Mouse (Mus musculus): ENCODE measurements at regions not wholly inside any gene's neighbourhood (a gene's known extent, or its start where the extent isn't known, plus 50 kb on each side); places are given as distances from the start of the nearest gene placed in this dataset.

- TF ChIP-seq POLR2A (IDR thresholded peaks at IDR 0.05; ENCODE audit: borderline replicate concordance, insufficient read depth, low read length) (no peak), CTCF (IDR thresholded peaks at IDR 0.05; ENCODE audit: borderline replicate concordance, insufficient read depth, low read depth, low read length) (no peak)
- no peak overlapping the region for H3K4me3 ChIP-seq (replicated peaks; ENCODE audit: insufficient read depth, low read depth, low read length)
- no peaks in the 10 kb centered on the region; the same call in 1 of the 2 replicates for H3K27me3 ChIP-seq (ENCODE audit: control insufficient read depth, insufficient read depth, low read length)
- no peaks in the 10 kb centered on the region for H3K4me1 ChIP-seq (ENCODE audit: control insufficient read depth, insufficient read depth, low read length)
- H3K27ac ChIP-seq (ENCODE audit: insufficient read depth, low read length) = no peak overlapping the region
- 97% methylated on average over 2 of the region's 2 CpGs for WGBS
- DNase-seq = no peak
Observed at GRCm38 (mm10) chr1:73257263-73257662, 241.6 kb upstream of the Tnp1 start.

- TF ChIP-seq CTCF (IDR thresholded peaks at IDR 0.05; ENCODE audit: borderline replicate concordance, insufficient read depth, low read depth, low read length) (no peak), POLR2A (IDR thresholded peaks at IDR 0.05; ENCODE audit: borderline replicate concordance, insufficient read depth, low read length) (no peak)
- Histone ChIP-seq H3K4me3 (replicated peaks; ENCODE audit: insufficient read depth, low read depth, low read length) (no peak overlapping the region), H3K4me1 (ENCODE audit: control insufficient read depth, insufficient read depth, low read length) (no peaks in the 10 kb centered on the region), H3K27me3 (ENCODE audit: control insufficient read depth, insufficient read depth, low read length) (no peaks in the 10 kb centered on the region), H3K27ac (ENCODE audit: insufficient read depth, low read length) (no peak overlapping the region)
- DNase-seq = no peak
- WGBS = 73% methylated on average over 12 of the region's 12 CpGs
Observed at GRCm38 (mm10) chr1:73251911-73252356, 236.2 kb upstream of the Tnp1 start.

DNA sequence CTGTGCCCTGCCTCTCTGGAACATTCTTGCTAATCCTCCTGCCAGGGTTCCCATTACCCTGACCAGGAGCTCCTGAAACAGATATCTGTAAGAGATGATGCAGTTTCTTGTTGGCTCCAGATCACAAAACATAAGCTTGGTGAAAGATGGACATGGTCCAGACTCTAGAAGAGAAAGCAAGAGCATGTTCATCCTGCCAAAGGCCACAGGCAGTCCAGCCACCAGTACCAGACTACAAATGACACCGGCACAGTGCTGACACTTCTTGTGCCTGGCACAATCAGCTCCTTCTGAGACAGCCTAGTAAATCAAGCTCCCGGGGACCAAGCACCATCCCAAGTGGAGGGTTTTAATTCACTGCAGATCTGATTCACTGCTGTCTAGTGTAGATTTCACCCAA is 228.3 kb upstream of the Tnp1 start:
- Histone ChIP-seq H3K27ac (ENCODE audit: insufficient read depth, low read length) (no peak overlapping the region), H3K27me3 (ENCODE audit: control insufficient read depth, insufficient read depth, low read length) (no peaks in the 10 kb centered on the region), H3K4me1 (ENCODE audit: control insufficient read depth, insufficient read depth, low read length) (peaks cover 6% of the 10 kb centered on the region), H3K4me3 (replicated peaks; ENCODE audit: insufficient read depth, low read depth, low read length) (no peak overlapping the region)
- 15% methylated on average over 2 of the region's 2 CpGs for WGBS
- no peak for TF ChIP-seq CTCF (IDR thresholded peaks at IDR 0.05; ENCODE audit: borderline replicate concordance, insufficient read depth, low read depth, low read length)
- TF ChIP-seq POLR2A (IDR thresholded peaks at IDR 0.05; ENCODE audit: borderline replicate concordance, insufficient read depth, low read length) = no peak
- peak in 1 of 2 experiments; percentile 16 for DNase-seq

DNA sequence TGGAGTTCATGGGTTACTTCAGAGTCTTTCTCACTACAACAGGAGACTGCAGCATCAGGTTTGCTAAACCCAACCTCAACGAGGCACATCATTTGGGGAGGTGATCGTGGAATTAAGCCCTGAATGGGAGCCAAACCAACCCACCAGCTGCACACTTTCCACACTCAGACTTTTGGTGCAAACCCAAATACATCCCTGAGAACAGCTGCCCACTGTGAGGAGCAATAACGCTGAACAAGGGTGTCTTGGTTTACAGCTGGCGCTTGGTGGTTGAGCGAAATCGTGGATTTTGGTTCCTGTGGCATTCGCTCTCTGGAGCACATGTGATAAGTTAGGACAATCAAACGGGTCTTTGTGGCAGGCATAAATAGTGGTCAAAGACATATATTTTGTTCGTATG is 226.6 kb upstream of the Tnp1 start:
- Histone ChIP-seq H3K4me3 (replicated peaks; ENCODE audit: insufficient read depth, low read depth, low read length) (no peak overlapping the region), H3K27ac (ENCODE audit: insufficient read depth, low read length) (no peak overlapping the region), H3K4me1 (ENCODE audit: control insufficient read depth, insufficient read depth, low read length) (peaks cover 8% of the 10 kb centered on the region), H3K27me3 (ENCODE audit: control insufficient read depth, insufficient read depth, low read length) (no peaks in the 10 kb centered on the region)
- 73% methylated on average over 9 of the region's 9 CpGs for WGBS
- TF ChIP-seq CTCF (IDR thresholded peaks at IDR 0.05; ENCODE audit: borderline replicate concordance, insufficient read depth, low read depth, low read length) = no peak
- no peak for TF ChIP-seq POLR2A (IDR thresholded peaks at IDR 0.05; ENCODE audit: borderline replicate concordance, insufficient read depth, low read length)
- DNase-seq = no peak

GRCm38 (mm10) chr1:73236867-73237266 is 221.2 kb upstream of the Tnp1 start:
- TF ChIP-seq POLR2A (IDR thresholded peaks at IDR 0.05; ENCODE audit: borderline replicate concordance, insufficient read depth, low read length) (no peak), CTCF (IDR thresholded peaks at IDR 0.05; ENCODE audit: borderline replicate concordance, insufficient read depth, low read depth, low read length) (no peak)
- Histone ChIP-seq H3K27me3 (ENCODE audit: control insufficient read depth, insufficient read depth, low read length) (no peaks in the 10 kb centered on the region), H3K27ac (ENCODE audit: insufficient read depth, low read length) (no peak overlapping the region), H3K4me3 (replicated peaks; ENCODE audit: insufficient read depth, low read depth, low read length) (no peak overlapping the region), H3K4me1 (ENCODE audit: control insufficient read depth, insufficient read depth, low read length) (peaks cover 7% of the 10 kb centered on the region; the same call in 1 of the 2 replicates)
- peak; percentile 43 to 69 for DNase-seq
- WGBS = 16% methylated on average over 3 of the region's 3 CpGs

- Histone ChIP-seq H3K27me3 (ENCODE audit: control insufficient read depth, insufficient read depth, low read length) (no peaks in the 10 kb centered on the region), H3K4me1 (ENCODE audit: control insufficient read depth, insufficient read depth, low read length) (peaks cover 7% of the 10 kb centered on the region; the same call in 1 of the 2 replicates), H3K4me3 (replicated peaks; ENCODE audit: insufficient read depth, low read depth, low read length) (no peak overlapping the region), H3K27ac (ENCODE audit: insufficient read depth, low read length) (no peak overlapping the region)
- TF ChIP-seq POLR2A (IDR thresholded peaks at IDR 0.05; ENCODE audit: borderline replicate concordance, insufficient read depth, low read length) = no peak
- no peak for TF ChIP-seq CTCF (IDR thresholded peaks at IDR 0.05; ENCODE audit: borderline replicate concordance, insufficient read depth, low read depth, low read length)
- DNase-seq = no peak
Observed at GRCm38 (mm10) chr1:73233636-73234035, 217.9 kb upstream of the Tnp1 start.

DNA sequence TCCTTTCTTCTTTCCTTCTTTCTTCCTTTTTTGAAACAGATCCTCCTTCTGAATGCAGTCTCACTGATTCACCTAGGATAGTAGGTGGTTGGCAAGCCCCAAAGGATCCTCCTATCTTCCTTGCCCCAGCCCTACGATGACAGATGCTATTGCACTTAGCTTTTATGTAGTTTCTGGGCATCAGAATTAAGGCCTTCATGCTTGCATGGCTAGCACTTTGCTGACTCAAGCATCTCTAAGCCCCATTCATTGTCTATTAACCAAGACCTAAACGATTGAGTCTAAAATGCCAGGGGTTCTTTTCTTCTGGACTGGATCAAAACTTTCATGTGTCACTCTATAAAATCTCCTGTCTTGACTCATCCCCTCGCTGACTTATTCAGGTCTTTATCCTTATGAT is 217.3 kb upstream of the Tnp1 start:
- DNase-seq = no peak
- 82% methylated on average over 3 of the region's 3 CpGs for WGBS
- TF ChIP-seq CTCF (IDR thresholded peaks at IDR 0.05; ENCODE audit: borderline replicate concordance, insufficient read depth, low read depth, low read length) = no peak
- TF ChIP-seq POLR2A (IDR thresholded peaks at IDR 0.05; ENCODE audit: borderline replicate concordance, insufficient read depth, low read length) = no peak
- no peak overlapping the region for H3K4me3 ChIP-seq (replicated peaks; ENCODE audit: insufficient read depth, low read depth, low read length)
- peaks cover 7% of the 10 kb centered on the region; the same call in 1 of the 2 replicates for H3K4me1 ChIP-seq (ENCODE audit: control insufficient read depth, insufficient read depth, low read length)
- H3K27me3 ChIP-seq (ENCODE audit: control insufficient read depth, insufficient read depth, low read length) = no peaks in the 10 kb centered on the region
- no peak overlapping the region for H3K27ac ChIP-seq (ENCODE audit: insufficient read depth, low read length)

- Histone ChIP-seq H3K4me1 (ENCODE audit: control insufficient read depth, insufficient read depth, low read length) (no peaks in the 10 kb centered on the region), H3K4me3 (replicated peaks; ENCODE audit: insufficient read depth, low read depth, low read length) (no peak overlapping the region), H3K27ac (ENCODE audit: insufficient read depth, low read length) (no peak overlapping the region), H3K27me3 (ENCODE audit: control insufficient read depth, insufficient read depth, low read length) (no peaks in the 10 kb centered on the region)
- TF ChIP-seq CTCF (IDR thresholded peaks at IDR 0.05; ENCODE audit: borderline replicate concordance, insufficient read depth, low read depth, low read length) (no peak), POLR2A (IDR thresholded peaks at IDR 0.05; ENCODE audit: borderline replicate concordance, insufficient read depth, low read length) (no peak)
- no peak for DNase-seq
- 63% methylated on average over 1 of the region's 1 CpGs for WGBS
Observed at GRCm38 (mm10) chr1:73230611-73231010, 214.9 kb upstream of the Tnp1 start.

All from cerebellum, adult 2 months (tissue).